Mouse (Mus musculus) small intestine, adult 2 months (tissue): ENCODE measurements at regions not wholly inside any gene's neighbourhood (a gene's known extent, or its start where the extent isn't known, plus 50 kb on each side); places are given as distances from the start of the nearest gene placed in this dataset.

Experiments
- H3K27ac ChIP-seq: fragments of 200-500 bp; 2 replicates; pipeline ENCODE4 v1.5.1; 2012; ENCODE audit warnings: low read depth, low read length, control low read depth, inconsistent platforms; ENCODE audit not compliant: insufficient read depth
- H3K27me3 ChIP-seq: fragments of 200-500 bp; 2 replicates; pipeline ENCODE4 v1.6.1; 2012; ENCODE audit warnings: mild to moderate bottlenecking, moderate library complexity, low read length, inconsistent platforms; ENCODE audit not compliant: control insufficient read depth, insufficient read depth
- H3K36me3 ChIP-seq: fragments of 200-500 bp; 2 replicates; pipeline ENCODE4 v1.6.1; 2012; ENCODE audit warnings: mild to moderate bottlenecking, low read length, control low read depth, inconsistent platforms; ENCODE audit not compliant: control insufficient read depth, insufficient read depth
- H3K4me1 ChIP-seq: fragments of 200-500 bp; 2 replicates; pipeline ENCODE4 v1.6.1; 2012; ENCODE audit warnings: low read length, inconsistent platforms, mixed read lengths; ENCODE audit not compliant: control insufficient read depth, insufficient read depth, insufficient read length
- H3K4me3 ChIP-seq: fragments of 200-500 bp; 2 replicates; pipeline ENCODE4 v1.5.1; 2012; ENCODE audit warnings: low read depth, mild to moderate bottlenecking, control low read depth, inconsistent platforms, low read length, moderate library complexity
- CTCF ChIP-seq: fragments of 200-500 bp; IDR thresholded peaks from 2 replicates; pipeline ENCODE4 v1.5.1; 2012; ENCODE audit warnings: low read depth, mild to moderate bottlenecking, control low read depth, inconsistent platforms, low read length, moderate library complexity, mixed read lengths; ENCODE audit not compliant: insufficient replicate concordance, insufficient read length; ENCODE audit errors: extremely low read depth
- POLR2A ChIP-seq: fragments of 200-500 bp; IDR thresholded peaks from 2 replicates; pipeline ENCODE4 v1.6.1; 2012; ENCODE audit warnings: low read depth, mild to moderate bottlenecking, control low read depth, inconsistent platforms, low read length, moderate library complexity
- WGBS: fragments of 180-500 bp; shearing (Covaris S2); methylation state at CpG from one replicate; pipeline ENCODE4 v1.1.7; 2018; 5-methylcytosine and 5-hydroxymethylcytosine counted together

DNA sequence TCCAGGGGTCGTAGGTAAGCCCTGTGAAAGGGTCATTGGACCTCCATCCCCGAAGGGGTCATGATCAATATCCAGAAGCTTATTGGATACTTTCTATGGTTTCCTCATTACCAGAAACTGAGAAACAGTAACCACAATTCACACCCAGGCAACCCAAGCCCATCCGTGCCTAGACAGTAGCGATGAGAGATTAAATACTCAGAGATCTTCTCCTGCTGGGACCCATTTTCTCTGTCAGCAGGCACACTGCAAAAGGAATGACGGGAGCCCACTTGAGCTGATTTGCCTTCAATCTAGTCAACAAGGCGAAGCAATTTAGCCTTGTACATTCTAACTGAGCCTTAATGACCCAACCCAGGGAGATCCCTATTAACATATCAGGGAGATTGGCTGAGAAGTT lies 632.0 kb upstream of the Adamts9 start:
- H3K27ac ChIP-seq, result no peak overlapping the region
- no peak for TF ChIP-seq POLR2A
- no peak for TF ChIP-seq CTCF
- H3K27me3 ChIP-seq, result no peaks in the 10 kb centered on the region
- no peaks in the 10 kb centered on the region for H3K4me1 ChIP-seq
- no peak overlapping the region for H3K4me3 ChIP-seq
- 79% methylated on average over 6 of the region's 6 CpGs for WGBS
- no peaks in the 10 kb centered on the region for H3K36me3 ChIP-seq

DNA sequence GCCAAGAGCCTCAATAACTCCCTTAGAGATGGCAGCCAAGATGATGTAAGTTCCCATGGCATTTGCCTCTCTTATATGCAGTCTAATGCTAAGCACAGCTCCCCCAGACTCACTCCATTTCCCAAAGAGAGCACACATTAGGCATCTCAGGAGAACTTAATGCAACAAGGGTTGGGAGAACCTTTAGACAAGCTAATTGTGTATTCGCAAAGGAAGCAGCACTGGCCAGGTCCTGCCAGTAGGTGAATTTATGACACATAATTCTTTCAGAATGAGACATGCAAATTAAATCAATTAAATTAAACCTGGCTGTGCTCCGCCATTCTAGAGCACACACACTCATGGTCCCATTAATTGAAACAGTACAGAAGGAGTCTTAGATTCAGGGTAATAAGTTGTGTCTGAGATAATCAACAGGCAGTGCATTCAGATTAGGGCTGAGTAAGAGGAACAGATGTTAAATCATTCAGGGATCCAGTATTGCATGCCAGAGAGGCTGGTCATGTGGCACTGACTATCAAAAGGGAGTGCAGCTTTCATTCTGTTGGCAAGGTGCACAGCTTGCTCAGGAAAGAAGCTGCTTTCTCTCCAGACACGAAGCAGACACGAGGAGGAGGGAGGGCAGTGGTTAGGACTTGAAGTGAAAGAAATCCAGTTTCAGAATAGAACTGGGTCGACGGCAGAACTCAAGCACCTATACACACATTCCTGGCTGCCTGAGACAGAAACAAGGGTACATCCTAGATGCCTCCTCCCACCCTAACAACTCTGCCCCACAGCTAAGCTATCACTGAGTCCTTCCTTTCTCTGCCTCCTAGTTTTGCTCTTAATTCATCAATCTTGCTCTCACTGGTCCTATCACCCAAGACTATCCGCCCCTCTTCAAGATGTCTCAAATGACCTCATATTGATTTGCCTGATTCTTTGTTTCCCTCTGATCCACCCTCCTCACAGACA lies 630.7 kb upstream of the Adamts9 start:
- H3K27me3 ChIP-seq, result no peaks in the 10 kb centered on the region
- 74% methylated on average over 7 of the region's 7 CpGs for WGBS
- no peaks in the 10 kb centered on the region for H3K36me3 ChIP-seq
- H3K27ac ChIP-seq, result no peak overlapping the region
- no peak overlapping the region for H3K4me3 ChIP-seq
- H3K4me1 ChIP-seq, result no peaks in the 10 kb centered on the region
- TF ChIP-seq CTCF, result no peak
- no peak for TF ChIP-seq POLR2A

DNA sequence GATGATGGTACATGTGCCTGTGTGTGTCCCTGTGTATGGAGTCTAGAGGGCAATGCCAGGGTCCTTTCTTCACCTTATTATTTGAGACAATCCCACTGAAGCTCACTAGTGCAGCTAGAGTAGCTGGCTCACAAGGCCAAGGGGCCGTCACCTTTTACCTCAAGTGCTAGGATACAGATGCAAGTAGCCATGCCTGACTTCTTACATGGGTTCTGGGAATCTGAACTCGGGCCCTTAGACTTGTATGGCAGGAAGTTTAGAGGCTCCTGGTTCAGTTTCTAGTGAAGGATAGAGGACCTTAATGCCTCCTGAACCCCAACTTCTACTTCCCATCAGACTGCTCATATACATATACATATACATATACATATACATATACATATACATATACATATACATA lies 626.6 kb upstream of the Adamts9 start:
- H3K27me3 ChIP-seq, result no peaks in the 10 kb centered on the region
- H3K36me3 ChIP-seq, result no peaks in the 10 kb centered on the region
- 90% methylated on average over 2 of the region's 2 CpGs for WGBS
- H3K27ac ChIP-seq, result no peak overlapping the region
- H3K4me1 ChIP-seq, result no peaks in the 10 kb centered on the region
- no peak overlapping the region for H3K4me3 ChIP-seq
- no peak for TF ChIP-seq CTCF
- no peak for TF ChIP-seq POLR2A

DNA sequence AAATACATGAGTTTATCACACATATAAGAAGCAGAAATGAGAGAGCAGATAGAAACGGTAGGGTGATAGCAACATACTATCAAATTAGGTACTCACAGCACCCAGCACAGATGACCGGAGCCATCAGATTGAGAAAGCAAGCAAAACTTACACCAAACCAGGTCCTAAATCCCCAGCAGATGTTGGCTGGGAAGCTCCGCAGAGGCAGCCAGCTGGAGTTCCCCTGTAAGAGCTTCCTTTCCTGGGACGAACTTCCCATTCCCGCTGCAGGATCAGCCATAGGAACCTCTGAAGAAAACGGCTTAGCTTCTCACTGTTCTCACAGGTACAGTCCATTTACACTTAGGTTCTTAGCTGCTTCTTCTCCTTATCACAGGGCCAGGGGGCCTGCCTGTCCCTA lies 625.9 kb upstream of the Adamts9 start:
- H3K36me3 ChIP-seq, result no peaks in the 10 kb centered on the region
- WGBS, result 75% methylated on average over 6 of the region's 6 CpGs
- no peaks in the 10 kb centered on the region for H3K4me1 ChIP-seq
- H3K27me3 ChIP-seq, result no peaks in the 10 kb centered on the region
- H3K4me3 ChIP-seq, result no peak overlapping the region
- H3K27ac ChIP-seq, result no peak overlapping the region
- TF ChIP-seq POLR2A (no peak), CTCF (no peak)

DNA sequence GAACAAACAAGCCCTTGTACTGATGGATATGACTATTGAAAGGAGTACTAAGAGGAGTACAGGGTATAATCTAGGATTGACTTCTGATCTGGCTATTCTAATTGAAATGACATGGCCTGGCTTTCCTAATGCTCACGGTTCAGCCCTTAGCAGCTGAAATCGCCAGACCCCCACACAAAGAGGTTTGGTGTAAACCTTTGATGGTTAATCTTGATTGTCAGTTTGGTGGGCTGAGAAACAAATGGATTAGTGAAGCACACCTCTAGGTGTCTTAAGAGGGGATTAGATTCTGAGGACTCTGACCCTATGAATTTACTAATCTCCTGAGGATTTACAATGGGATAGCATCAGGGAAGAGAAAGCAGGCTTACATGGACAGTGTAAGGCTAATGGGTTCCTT lies 623.4 kb upstream of the Adamts9 start:
- TF ChIP-seq POLR2A (no peak), CTCF (no peak)
- H3K4me1 ChIP-seq, result no peaks in the 10 kb centered on the region
- no peak overlapping the region for H3K4me3 ChIP-seq
- WGBS, result 40% methylated on average over 2 of the region's 2 CpGs
- H3K27ac ChIP-seq, result no peak overlapping the region
- no peaks in the 10 kb centered on the region for H3K27me3 ChIP-seq
- no peaks in the 10 kb centered on the region for H3K36me3 ChIP-seq

DNA sequence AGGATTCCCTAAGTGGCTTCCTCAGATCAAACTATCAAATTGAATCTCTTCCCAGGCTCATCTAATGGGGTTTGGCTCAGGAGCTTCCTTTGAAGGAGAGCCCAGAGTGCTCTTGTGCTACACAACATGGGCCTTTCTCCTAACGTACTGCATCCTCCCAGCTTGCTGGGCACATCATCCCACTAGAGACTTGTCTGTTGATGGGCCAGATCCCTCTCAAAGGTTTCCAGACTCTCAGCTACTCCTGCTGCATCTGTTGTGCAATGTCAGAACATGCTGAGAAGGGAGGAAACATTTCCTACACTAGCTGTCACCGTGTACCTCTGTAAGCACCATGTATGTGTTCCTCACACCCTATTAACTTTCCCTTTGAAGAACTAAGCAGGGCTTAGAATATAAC lies 605.0 kb upstream of the Adamts9 start:
- H3K4me1 ChIP-seq, result no peaks in the 10 kb centered on the region
- H3K27ac ChIP-seq, result no peak overlapping the region
- no peak overlapping the region for H3K4me3 ChIP-seq
- H3K36me3 ChIP-seq, result no peaks in the 10 kb centered on the region
- 71% methylated on average over 2 of the region's 2 CpGs for WGBS
- no peak for TF ChIP-seq POLR2A
- no peak for TF ChIP-seq CTCF
- no peaks in the 10 kb centered on the region for H3K27me3 ChIP-seq

DNA sequence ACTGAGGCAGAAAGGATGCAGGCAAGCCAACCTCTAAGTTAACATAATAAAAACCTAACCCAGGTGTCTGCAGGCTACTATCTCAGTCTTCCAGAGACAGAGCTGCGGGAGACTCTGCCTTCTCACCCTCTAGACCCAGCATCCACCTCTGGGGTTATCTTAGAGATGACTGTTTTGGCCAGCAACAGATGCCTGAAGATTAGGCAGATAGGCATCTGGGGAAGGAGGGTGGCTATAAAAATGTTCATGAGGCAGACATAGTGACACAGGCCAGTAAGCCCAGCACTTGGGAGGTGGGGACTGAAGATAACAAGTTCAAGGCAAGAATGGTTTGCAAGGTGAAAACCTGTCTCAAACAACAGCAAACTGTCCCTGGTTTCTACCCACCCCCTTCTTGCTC lies 601.0 kb upstream of the Adamts9 start:
- Histone ChIP-seq H3K36me3 (no peaks in the 10 kb centered on the region), H3K27ac (no peak overlapping the region), H3K4me3 (no peak overlapping the region), H3K4me1 (no peaks in the 10 kb centered on the region), H3K27me3 (no peaks in the 10 kb centered on the region)
- no peak for TF ChIP-seq CTCF
- WGBS, result 56% methylated on average over 1 of the region's 1 CpGs
